Mouse (Mus musculus): ENCODE data around the gene Ndrg3.

DNA sequence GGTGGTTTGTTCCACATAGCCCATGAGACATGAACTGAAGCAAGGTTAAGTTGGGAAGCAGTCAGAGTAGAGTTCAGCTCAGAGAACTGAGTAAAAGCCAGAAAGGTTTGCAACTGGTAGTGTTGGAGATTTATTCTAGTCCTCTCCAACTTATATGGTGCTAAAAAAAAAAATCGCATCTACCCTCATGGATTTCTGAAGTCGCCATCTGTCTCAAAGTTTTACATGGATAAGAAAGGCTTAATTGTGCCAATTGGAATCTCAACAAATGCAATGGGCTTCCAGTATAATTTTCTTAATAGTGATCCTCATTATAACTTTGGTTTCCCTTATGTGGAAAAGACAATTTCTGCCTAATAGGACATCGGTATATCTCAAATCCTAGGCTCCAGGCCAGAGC lies 41.0 kb downstream of the Ndrg3 start:
- no peak for TF ChIP-seq CTCF (IDR thresholded peaks at IDR 0.05; ENCODE audit: low read depth, low read length)
- no peak for TF ChIP-seq GATA1 (IDR thresholded peaks at IDR 0.05; ENCODE audit: borderline replicate concordance, low read length)

Data from G1E (cell line).